In genomic region chr9:108740062-108740461, GRCm38 (mm10) we compare ENCODE assay signal across 12 mouse cellular contexts. TPM values are rescaled to one million over a fixed set of nuclear protein-coding genes. Genes with fewer than 3 reads are reported as not detected.
A peak's percentile ranks its signal among the peaks of the same experiment; 100 is the strongest.
DNase-seq lines count a peak whose midpoint lies in the region; ATAC-seq and TF ChIP-seq lines count a peak whose summit lies in the region.
"Had no signal": no experiment of that assay in that cellular context is flagged by ENCODE, and none has a peak within 500 bp of the region (broad histone marks: within the 10 kb centered on the region; RNA-seq: fewer than 3 reads in every experiment).

No protein-coding gene starts in this region.

- DNase-seq in hindbrain, postnatal 0 days (ENCODE audit: low spot score), result peak; percentile 25
- DNase-seq in hindbrain, embryonic 10.5 days (ENCODE audit: low spot score), result no peak
- DNase-seq in midbrain, embryonic 14.5 days, result peak; percentile 47
- peak; percentile 37 for DNase-seq in NIH3T3 (ENCODE audit: low read depth)
- DNase-seq in stomach, postnatal 0 days (ENCODE audit: low spot score), result no peak
- DNase-seq: cerebellum, postnatal 14 days; heart, postnatal 14 days; lung, postnatal 4 days; right cerebral cortex, postnatal 25 days had no signal

- no peak overlapping the region for H3K27ac ChIP-seq in hindbrain, postnatal 0 days
- H3K27ac ChIP-seq in hindbrain, embryonic 10.5 days, result no peak overlapping the region
- no peak overlapping the region for H3K27ac ChIP-seq in midbrain, embryonic 14.5 days (replicated peaks; ENCODE audit: low read depth, low read length)
- no peak overlapping the region for H3K27ac ChIP-seq in midbrain, embryonic 13.5 days
- H3K27ac ChIP-seq in stomach, postnatal 0 days (replicated peaks), result no peak overlapping the region

- no peaks in the 10 kb centered on the region for H3K9me3 ChIP-seq in hindbrain, postnatal 0 days (ENCODE audit: low read length)
- no peaks in the 10 kb centered on the region for H3K9me3 ChIP-seq in hindbrain, embryonic 10.5 days
- H3K9me3 ChIP-seq in midbrain, embryonic 14.5 days (ENCODE audit: control insufficient read depth, low read length), result no peaks in the 10 kb centered on the region
- no peaks in the 10 kb centered on the region for H3K9me3 ChIP-seq in midbrain, embryonic 13.5 days
- H3K9me3 ChIP-seq in stomach, postnatal 0 days (ENCODE audit: control insufficient read depth, low read length), result no peaks in the 10 kb centered on the region
- H3K9me3 ChIP-seq: G1E had no signal

- peak; percentile 61 for TF ChIP-seq CTCF in hindbrain, postnatal 0 days (IDR thresholded peaks at IDR 0.05; ENCODE audit: low read depth)
- peak; percentile 68 for TF ChIP-seq CTCF in stomach, postnatal 0 days (IDR thresholded peaks at IDR 0.05; ENCODE audit: low read depth)

- H3K4me3 ChIP-seq in hindbrain, postnatal 0 days (ENCODE audit: low read length), result no peak overlapping the region
- H3K4me3 ChIP-seq in hindbrain, embryonic 10.5 days, result no peak overlapping the region
- no peak overlapping the region for H3K4me3 ChIP-seq in midbrain, embryonic 14.5 days (replicated peaks; ENCODE audit: low read depth, low read length)
- no peak overlapping the region for H3K4me3 ChIP-seq in midbrain, embryonic 13.5 days (replicated peaks)
- no peak overlapping the region for H3K4me3 ChIP-seq in stomach, postnatal 0 days (ENCODE audit: low read depth, low read length)

- H3K36me3 ChIP-seq in hindbrain, postnatal 0 days (ENCODE audit: insufficient read depth, low read length), result peaks cover 31% of the 10 kb centered on the region; the same call in 1 of the 2 replicates
- H3K36me3 ChIP-seq in hindbrain, embryonic 10.5 days, result peaks cover 63% of the 10 kb centered on the region
- H3K36me3 ChIP-seq in midbrain, embryonic 14.5 days (ENCODE audit: control insufficient read depth, insufficient read depth, low read length), result peaks cover 50% of the 10 kb centered on the region
- H3K36me3 ChIP-seq in midbrain, embryonic 13.5 days, result peaks cover 53% of the 10 kb centered on the region
- peaks cover 6% of the 10 kb centered on the region for H3K36me3 ChIP-seq in stomach, postnatal 0 days (ENCODE audit: control insufficient read depth, insufficient read depth, low read length)
- H3K36me3 ChIP-seq: G1E had no signal

- ATAC-seq in hindbrain, postnatal 0 days, result no peak
- ATAC-seq in midbrain, embryonic 14.5 days (ENCODE audit: low FRiP score, low TSS enrichment), result no peak
- ATAC-seq in midbrain, embryonic 13.5 days, result no peak
- no peak for ATAC-seq in stomach, postnatal 0 days (ENCODE audit: low FRiP score, low TSS enrichment)
- ATAC-seq in cerebellum, adult (ENCODE audit: insufficient number of reproducible peaks, low FRiP score, low TSS enrichment), result no peak

- no peak overlapping the region for H3K4me2 ChIP-seq in hindbrain, postnatal 0 days (ENCODE audit: low read depth, low read length)
- H3K4me2 ChIP-seq in midbrain, embryonic 14.5 days (ENCODE audit: low read length), result no peak overlapping the region
- no peak overlapping the region for H3K4me2 ChIP-seq in midbrain, embryonic 13.5 days (replicated peaks)
- no peak overlapping the region for H3K4me2 ChIP-seq in stomach, postnatal 0 days (replicated peaks; ENCODE audit: low read depth)

- H3K9ac ChIP-seq in hindbrain, postnatal 0 days (replicated peaks; ENCODE audit: low read length), result no peak overlapping the region
- H3K9ac ChIP-seq in midbrain, embryonic 14.5 days (replicated peaks; ENCODE audit: low read length), result no peak overlapping the region
- H3K9ac ChIP-seq in midbrain, embryonic 13.5 days (replicated peaks), result no peak overlapping the region
- no peak overlapping the region for H3K9ac ChIP-seq in stomach, postnatal 0 days (ENCODE audit: low read length)

- no peaks in the 10 kb centered on the region for H3K4me1 ChIP-seq in hindbrain, postnatal 0 days (ENCODE audit: insufficient read depth, low read length)
- H3K4me1 ChIP-seq in hindbrain, embryonic 10.5 days (replicated peaks), result no peaks in the 10 kb centered on the region
- H3K4me1 ChIP-seq in midbrain, embryonic 14.5 days (ENCODE audit: control insufficient read depth, insufficient read depth, low read length), result no peaks in the 10 kb centered on the region
- no peaks in the 10 kb centered on the region for H3K4me1 ChIP-seq in midbrain, embryonic 13.5 days (replicated peaks)
- no peaks in the 10 kb centered on the region for H3K4me1 ChIP-seq in stomach, postnatal 0 days (replicated peaks; ENCODE audit: control insufficient read depth, insufficient read depth)

- WGBS in hindbrain, postnatal 0 days, result 85% methylated on average over 1 of the region's 1 CpGs
- 95% methylated on average over 1 of the region's 1 CpGs for WGBS in hindbrain, embryonic 10.5 days
- WGBS in midbrain, embryonic 14.5 days, result 95% methylated on average over 1 of the region's 1 CpGs
- WGBS in midbrain, embryonic 13.5 days, result 92% methylated on average over 1 of the region's 1 CpGs
- 89% methylated on average over 1 of the region's 1 CpGs for whole genome bisulfite sequencing in stomach, postnatal 0 days

- no peaks in the 10 kb centered on the region for H3K27me3 ChIP-seq in hindbrain, postnatal 0 days (ENCODE audit: insufficient read depth, low read length)
- no peaks in the 10 kb centered on the region for H3K27me3 ChIP-seq in hindbrain, embryonic 10.5 days (ENCODE audit: insufficient read depth, poor library complexity, severe bottlenecking)
- no peaks in the 10 kb centered on the region for H3K27me3 ChIP-seq in midbrain, embryonic 14.5 days (ENCODE audit: control insufficient read depth, insufficient read depth, low read length)
- no peaks in the 10 kb centered on the region for H3K27me3 ChIP-seq in midbrain, embryonic 13.5 days
- H3K27me3 ChIP-seq in stomach, postnatal 0 days (ENCODE audit: control insufficient read depth, insufficient read depth, low read length), result no peaks in the 10 kb centered on the region

- no peak for TF ChIP-seq EP300 in stomach, postnatal 0 days (optimal IDR thresholded peaks at IDR 0.05)

RNA-seq across cellular contexts. Expression of gene Ip6k2, which starts 43.5 kb away (rescaled TPM):
- 122 and 126 TPM in 2 replicates for total RNA-seq in hindbrain, postnatal 0 days (2014; rRNA removed)
- polyA plus RNA-seq in hindbrain, postnatal 0 days (2015; fragmentation: Nextera tagmentation; extraction: Ambion mirVana), result 187 and 189 TPM in 2 replicates
- 87.2 and 117 TPM in 2 replicates for polyA plus RNA-seq in hindbrain, embryonic 10.5 days (2016; fragmentation: Nextera tagmentation; extraction: Ambion mirVana)
- polyA plus RNA-seq in midbrain, embryonic 14.5 days (2014; fragmentation: Nextera tagmentation; extraction: Ambion mirVana), result 256 and 286 TPM in 2 replicates
- 217 and 238 TPM in 2 replicates for polyA plus RNA-seq in midbrain, embryonic 13.5 days (2015; fragmentation: Nextera tagmentation; extraction: Ambion mirVana)
- 35.7 and 37.8 TPM in 2 replicates for polyA plus RNA-seq in stomach, postnatal 0 days (2015; fragmentation: Nextera tagmentation; extraction: Ambion mirVana)

RNA-seq across cellular contexts. Expression of gene Prkar2a, which starts 50.9 kb away (rescaled TPM):
- total RNA-seq in hindbrain, postnatal 0 days (2014; rRNA removed), result 87.3 and 92.2 TPM in 2 replicates
- 39.7 and 43.9 TPM in 2 replicates for polyA plus RNA-seq in hindbrain, postnatal 0 days (2015; fragmentation: Nextera tagmentation; extraction: Ambion mirVana)
- polyA plus RNA-seq in hindbrain, embryonic 10.5 days (2016; fragmentation: Nextera tagmentation; extraction: Ambion mirVana), result 34.2 and 35.0 TPM in 2 replicates
- polyA plus RNA-seq in midbrain, embryonic 14.5 days (2014; fragmentation: Nextera tagmentation; extraction: Ambion mirVana), result 53.8 and 68.1 TPM in 2 replicates
- 49.3 and 54.0 TPM in 2 replicates for polyA plus RNA-seq in midbrain, embryonic 13.5 days (2015; fragmentation: Nextera tagmentation; extraction: Ambion mirVana)
- 22.2 and 24.0 TPM in 2 replicates for polyA plus RNA-seq in stomach, postnatal 0 days (2015; fragmentation: Nextera tagmentation; extraction: Ambion mirVana)
- polyA plus RNA-seq: G1E had no signal

Comparison
In these comparisons a context has a peak if more than half of its experiments do, and no peak if none do; other contexts are left out.
1. DNase-seq: peak in hindbrain, postnatal 0 days (single experiment), midbrain, embryonic 14.5 days (single experiment) and NIH3T3 (single experiment); none in hindbrain, embryonic 10.5 days (single experiment) and stomach, postnatal 0 days (single experiment).